Mouse (Mus musculus): ENCODE results near the gene Lrrc17. TPM values are rescaled to one million over a fixed set of nuclear protein-coding genes. Genes with fewer than 3 reads are reported as not detected.

The Lrrc17 gene
- total RNA-seq, 2 experiments from 2014 or later = 0.25 to 0.37 TPM

GRCm38 (mm10) chr5:21513363-21513762 is 30.0 kb upstream of the Lrrc17 start:
- intact Hi-C loops (cut with DNase I) = no loop called here
- Histone ChIP-seq H3K4me3 (no peak overlapping the region), H3K27ac (no peak overlapping the region)
- no peak for DNase-seq (ENCODE audit: extremely low spot score in 1 of 2, low spot score in 2 of 2)
- TF ChIP-seq CTCF (IDR thresholded peaks at IDR 0.05) = no peak

- TF ChIP-seq CTCF (IDR thresholded peaks at IDR 0.05) = no peak
- no peak overlapping the region for H3K4me3 ChIP-seq
- intact Hi-C loops (cut with DNase I) = no loop called here
- no peak overlapping the region for H3K27ac ChIP-seq
- DNase-seq (ENCODE audit: extremely low spot score in 1 of 2, low spot score in 2 of 2) = no peak
Observed at GRCm38 (mm10) chr5:21517562-21517961, 25.8 kb upstream of the Lrrc17 start.

GRCm38 (mm10) chr5:21518207-21518606 is 25.2 kb upstream of the Lrrc17 start:
- intact Hi-C loops (cut with DNase I) = no loop called here
- Histone ChIP-seq H3K4me3 (no peak overlapping the region), H3K27ac (no peak overlapping the region)
- no peak for DNase-seq (ENCODE audit: extremely low spot score in 1 of 2, low spot score in 2 of 2)
- TF ChIP-seq CTCF (IDR thresholded peaks at IDR 0.05) = no peak

- Histone ChIP-seq H3K4me3 (no peak overlapping the region), H3K27ac (no peak overlapping the region)
- no peak for TF ChIP-seq CTCF (IDR thresholded peaks at IDR 0.05)
- DNase-seq (ENCODE audit: extremely low spot score in 1 of 2, low spot score in 2 of 2) = no peak
- intact Hi-C loops (cut with DNase I) = no loop called here
Observed at GRCm38 (mm10) chr5:21519166-21519565, 24.2 kb upstream of the Lrrc17 start.

GRCm38 (mm10) chr5:21526835-21527485 is 16.4 kb upstream of the Lrrc17 start:
- intact Hi-C loops (cut with DNase I) = no loop called here
- no peak for DNase-seq (ENCODE audit: extremely low spot score in 1 of 2, low spot score in 2 of 2)
- Histone ChIP-seq H3K4me3 (no peak overlapping the region), H3K27ac (no peak overlapping the region)
- no peak for TF ChIP-seq CTCF (IDR thresholded peaks at IDR 0.05)

- TF ChIP-seq CTCF (IDR thresholded peaks at IDR 0.05) = no peak
- no peak for DNase-seq (ENCODE audit: extremely low spot score in 1 of 2, low spot score in 2 of 2)
- Histone ChIP-seq H3K4me3 (no peak overlapping the region), H3K27ac (no peak overlapping the region)
- intact Hi-C loops (cut with DNase I) = no loop called here
Observed at GRCm38 (mm10) chr5:21527488-21527911, 15.9 kb upstream of the Lrrc17 start.

- Histone ChIP-seq H3K4me3 (no peak overlapping the region), H3K27ac (no peak overlapping the region)
- intact Hi-C loops (cut with DNase I) = no loop called here
- TF ChIP-seq CTCF (IDR thresholded peaks at IDR 0.05) = no peak
- no peak for DNase-seq (ENCODE audit: extremely low spot score in 1 of 2, low spot score in 2 of 2)
Observed at GRCm38 (mm10) chr5:21528068-21528842, 15.1 kb upstream of the Lrrc17 start.

- no peak overlapping the region for H3K4me3 ChIP-seq
- no peak for DNase-seq (ENCODE audit: extremely low spot score in 1 of 2, low spot score in 2 of 2)
- no peak for TF ChIP-seq CTCF (IDR thresholded peaks at IDR 0.05)
- intact Hi-C loops (cut with DNase I) = no loop called here
- H3K27ac ChIP-seq = no peak overlapping the region
Observed at GRCm38 (mm10) chr5:21529110-21529720, 14.1 kb upstream of the Lrrc17 start.

- H3K27ac ChIP-seq = no peak overlapping the region
- no peak overlapping the region for H3K4me3 ChIP-seq
- DNase-seq (ENCODE audit: extremely low spot score in 1 of 2, low spot score in 2 of 2) = no peak
- intact Hi-C loops (cut with DNase I) = no loop called here
- no peak for TF ChIP-seq CTCF (IDR thresholded peaks at IDR 0.05)
Observed at GRCm38 (mm10) chr5:21532126-21532525, 11.2 kb upstream of the Lrrc17 start.

GRCm38 (mm10) chr5:21532921-21533320 is 10.4 kb upstream of the Lrrc17 start:
- intact Hi-C loops (cut with DNase I) = no loop called here

GRCm38 (mm10) chr5:21542226-21542625 is 1.1 kb upstream of the Lrrc17 start:
- Histone ChIP-seq H3K4me3 (no peak overlapping the region), H3K27ac (no peak overlapping the region)
- DNase-seq (ENCODE audit: extremely low spot score in 1 of 2, low spot score in 2 of 2) = no peak
- no peak for TF ChIP-seq CTCF (IDR thresholded peaks at IDR 0.05)
- intact Hi-C loops (cut with DNase I) = no loop called here

More at GRCm38 (mm10) chr5:21532921-21533320, 10.4 kb upstream of the Lrrc17 start:
- Histone ChIP-seq H3K4me3 (no peak overlapping the region), H3K27ac (no peak overlapping the region)
- no peak for DNase-seq (ENCODE audit: extremely low spot score in 1 of 2, low spot score in 2 of 2)
- no peak for TF ChIP-seq CTCF (IDR thresholded peaks at IDR 0.05)

- Histone ChIP-seq H3K4me3 (no peak overlapping the region), H3K27ac (no peak overlapping the region)
- no peak for DNase-seq (ENCODE audit: extremely low spot score in 1 of 2, low spot score in 2 of 2)
- intact Hi-C loops (cut with DNase I) = no loop called here
- no peak for TF ChIP-seq CTCF (IDR thresholded peaks at IDR 0.05)
Observed at GRCm38 (mm10) chr5:21544821-21545220, 1.5 kb downstream of the Lrrc17 start.
